Mouse (Mus musculus) NIH3T3 (cell line): ENCODE data around the gene Trpt1.

Experiments
- DNase-seq: peaks from one replicate; pipeline ENCODE4 v3.0.0-alpha.2; 2012; ENCODE audit warnings: low read depth

Trpt1 gene

GRCm38 (mm10) chr19:6994002-6994401 is 1.9 kb upstream of the Trpt1 start:
- no peak for DNase-seq

- DNase-seq: no peak
These were observed 1.4 kb upstream of the Trpt1 start for GRCm38 (mm10) chr19:6994489-6994888.

- no peak for DNase-seq
These were observed 508 bp upstream of the Trpt1 start for GRCm38 (mm10) chr19:6995255-6995991.

- no peak for DNase-seq
These were observed 1.9 kb downstream of the Trpt1 start for GRCm38 (mm10) chr19:6997721-6998290.

- no peak for DNase-seq
These were observed 3.6 kb downstream of the Trpt1 start for GRCm38 (mm10) chr19:6999360-7000063.

GRCm38 (mm10) chr19:7006892-7007593 is 11.1 kb downstream of the Trpt1 start:
- no peak for DNase-seq

GRCm38 (mm10) chr19:7012426-7012825 is 16.5 kb downstream of the Trpt1 start:
- no peak for DNase-seq

GRCm38 (mm10) chr19:7013984-7014383 is 18.1 kb downstream of the Trpt1 start:
- no peak for DNase-seq

GRCm38 (mm10) chr19:7014481-7015135 is 18.7 kb downstream of the Trpt1 start:
- no peak for DNase-seq

GRCm38 (mm10) chr19:7017541-7018457 is 21.9 kb downstream of the Trpt1 start:
- no peak for DNase-seq

GRCm38 (mm10) chr19:7018546-7018945 is 22.6 kb downstream of the Trpt1 start:
- no peak for DNase-seq

- no peak for DNase-seq
These were observed 23.3 kb downstream of the Trpt1 start, which contains the start of gene Fermt3 for GRCm38 (mm10) chr19:7019191-7019590. Gene Fermt3 (minus strand): TSS chr19:7019469.

GRCm38 (mm10) chr19:7020224-7020641 is 24.3 kb downstream of the Trpt1 start:
- peak; percentile 73 for DNase-seq

GRCm38 (mm10) chr19:7029531-7029930 is 33.6 kb downstream of the Trpt1 start:
- no peak for DNase-seq

- DNase-seq: no peak
These were observed 38.1 kb downstream of the Trpt1 start for GRCm38 (mm10) chr19:7034006-7034405.

GRCm38 (mm10) chr19:7039088-7039720 is 43.3 kb downstream of the Trpt1 start:
- DNase-seq: peak; percentile 54

- peak; percentile 100 for DNase-seq
These were observed 44.1 kb downstream of the Trpt1 start, which contains the start of gene Stip1 for GRCm38 (mm10) chr19:7039841-7040636. Gene Stip1 (minus strand): TSS chr19:7039967.

- no peak for DNase-seq
These were observed 44.8 kb downstream of the Trpt1 start for GRCm38 (mm10) chr19:7040637-7041130.

GRCm38 (mm10) chr19:7041171-7041570 is 45.2 kb downstream of the Trpt1 start:
- no peak for DNase-seq
